Mouse (Mus musculus): ENCODE results near the gene Msl3l2. TPM values are rescaled to one million over a fixed set of nuclear protein-coding genes. Genes with fewer than 3 reads are reported as not detected.

The Msl3l2 gene
- polyA plus RNA-seq, 1 experiment: 19.5 TPM

DNA sequence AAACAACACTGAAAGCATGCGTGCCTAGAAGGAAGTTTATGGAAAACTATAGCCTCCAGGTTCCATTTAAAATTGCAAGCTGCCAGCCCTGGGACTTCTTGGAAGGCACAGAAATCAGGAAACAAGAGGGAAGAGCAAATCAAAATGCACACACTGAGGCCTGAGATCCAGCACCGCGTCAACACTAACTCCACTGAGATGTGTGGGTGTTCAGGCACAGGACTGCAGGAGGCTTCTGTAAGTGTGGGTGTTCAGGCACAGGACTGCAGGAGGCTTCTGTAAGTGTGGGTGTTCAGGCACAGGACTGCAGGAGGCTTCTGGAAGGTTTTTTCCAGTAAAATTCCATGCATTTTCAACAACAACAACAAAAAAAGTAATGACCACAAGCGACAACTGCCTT lies 59.0 kb downstream of the Msl3l2 start:
- TF ChIP-seq POLR2A (IDR thresholded peaks at IDR 0.05; ENCODE audit: borderline replicate concordance, extremely low read depth, low read depth, low read length) (no peak), CTCF (IDR thresholded peaks at IDR 0.05; ENCODE audit: insufficient read depth, low read length) (no peak)
- DNase-seq: no peak
- Histone ChIP-seq H3K4me1 (ENCODE audit: control insufficient read depth, insufficient read depth, low read length) (no peaks in the 10 kb centered on the region), H3K4me3 (replicated peaks; ENCODE audit: extremely low read depth, low read depth, low read length) (no peak overlapping the region)
- 87% methylated on average over 4 of the region's 4 CpGs for WGBS

Other genes with a start within 250 kb of the Msl3l2 start
- gene Tbc1d32, start 121.8 kb downstream of the Msl3l2 start, polyA plus RNA-seq (2012; rRNA removed): 0.80 and 1.6 TPM in 2 replicates

Measured in lung, adult 2 months (tissue).